Mouse (Mus musculus) heart, postnatal 0 days (tissue): ENCODE data around the gene Cyp17a1.
A peak's percentile ranks its signal among the peaks of the same experiment; 100 is the strongest.

Experiments used
- CTCF ChIP-seq: IDR thresholded peaks from 2 replicates; pipeline ENCODE4 v1.5.1; 2016; ENCODE audit warnings: antibody characterized with exemption, control low read depth, low read depth
- EP300 ChIP-seq: IDR thresholded peaks from 2 replicates; pipeline ENCODE4 v1.6.1; 2016; ENCODE audit warnings: antibody characterized with exemption, low read depth

DNA sequence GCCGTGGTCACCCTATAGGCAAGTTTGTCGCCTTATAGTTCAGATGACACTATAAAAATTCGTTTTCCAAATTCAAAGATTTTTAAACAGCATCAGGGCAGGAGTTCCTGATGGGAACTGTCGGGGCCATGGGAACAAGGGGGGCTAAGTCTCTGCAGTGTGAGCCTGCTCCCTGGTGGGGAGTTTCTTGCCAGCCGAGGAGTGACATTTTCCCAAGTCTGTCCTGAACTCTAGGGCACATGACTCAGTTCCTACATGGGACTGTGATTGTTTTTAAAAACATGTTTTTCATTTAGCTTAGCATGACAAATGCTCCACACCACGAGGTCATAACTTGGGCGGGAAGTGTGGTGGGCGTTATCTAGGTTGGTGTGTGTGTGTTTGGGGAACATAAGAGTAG is 25.1 kb downstream of the Cyp17a1 start:
- TF ChIP-seq CTCF (peak; percentile 45), EP300 (no peak)
